ENCODE assay signal across 13 mouse cellular contexts in genomic region chr4:117916386-117916785, GRCm38 (mm10). TPM values are rescaled to one million over a fixed set of nuclear protein-coding genes. Genes with fewer than 3 reads are reported as not detected.
A peak's percentile ranks its signal among the peaks of the same experiment; 100 is the strongest.
DNase-seq lines count a peak whose midpoint lies in the region; ATAC-seq lines count a peak whose summit lies in the region.
"Had no signal": no experiment of that assay in that cellular context is flagged by ENCODE, and none has a peak within 500 bp of the region (broad histone marks: within the 10 kb centered on the region; RNA-seq: fewer than 3 reads in every experiment).

No protein-coding gene starts in this region.

- H3K27me3 ChIP-seq in heart, embryonic 16.5 days (ENCODE audit: control insufficient read depth, insufficient read depth, low read length), result no peaks in the 10 kb centered on the region; the same call in 1 of the 2 replicates
- H3K27me3 ChIP-seq in liver, embryonic 15.5 days, result peaks cover 7% of the 10 kb centered on the region; the same call in 1 of the 2 replicates

- no peak overlapping the region for H3K9ac ChIP-seq in heart, embryonic 16.5 days (ENCODE audit: low read length)
- H3K9ac ChIP-seq in liver, embryonic 15.5 days, result peak overlapping the region; percentile 55; the same call in 1 of the 2 replicates

- intact Hi-C loops in left cerebral cortex, postnatal 14 days (cut with DNase I), result no loop called here

- no peak for DNase-seq in heart, adult 18-20 months
- DNase-seq in 3T3-L1 (ENCODE audit: low read depth, low spot score), result peak; percentile 47
- peak; percentile 52 for DNase-seq in NIH3T3 (ENCODE audit: low read depth)
- DNase-seq in natural killer cell, adult 2 months (ENCODE audit: low spot score in 2 of 2), result no peak
- no peak for DNase-seq in layer of hippocampus, postnatal 10 days (ENCODE audit: low spot score in 2 of 2)
- no peak for DNase-seq in left cerebral cortex, postnatal 14 days (ENCODE audit: low spot score in 2 of 2)
- DNase-seq: embryo, embryonic 11 days; gastrocnemius, adult 2 months; kidney, adult 18-20 months; right cerebral cortex, postnatal 4 days had no signal

- 60% methylated on average over 5 of the region's 5 CpGs for WGBS in heart, embryonic 16.5 days
- WGBS in liver, embryonic 15.5 days (ENCODE audit: insufficient replicate concordance), result 32% methylated on average over 5 of the region's 5 CpGs

- H3K27ac ChIP-seq in heart, embryonic 16.5 days (ENCODE audit: low read length), result 0 out of 2 replicates have a peak overlapping the region, but pooled peaks have one; percentile 7
- H3K27ac ChIP-seq in liver, embryonic 15.5 days (replicated peaks), result peak overlapping the region; percentile 87; the same call in 1 of the 2 replicates

- no peak for ATAC-seq in heart, embryonic 16.5 days (replicated peaks; ENCODE audit: extremely low read depth, insufficient read depth, low FRiP score)
- no peak for ATAC-seq in liver, embryonic 15.5 days (ENCODE audit: insufficient read depth)

- H3K4me1 ChIP-seq in heart, embryonic 16.5 days (ENCODE audit: control insufficient read depth, insufficient read depth, low read length), result peaks cover 38% of the 10 kb centered on the region
- peaks cover 66% of the 10 kb centered on the region for H3K4me1 ChIP-seq in liver, embryonic 15.5 days (replicated peaks)

- H3K4me2 ChIP-seq in heart, embryonic 16.5 days (ENCODE audit: low read depth, low read length), result no peak overlapping the region
- peak overlapping the region; percentile 94 for H3K4me2 ChIP-seq in liver, embryonic 15.5 days

- H3K36me3 ChIP-seq in heart, embryonic 16.5 days (ENCODE audit: control insufficient read depth, insufficient read depth), result peaks cover 7% of the 10 kb centered on the region
- peaks cover 11% of the 10 kb centered on the region for H3K36me3 ChIP-seq in liver, embryonic 15.5 days (replicated peaks)

- H3K9me3 ChIP-seq in heart, embryonic 16.5 days (replicated peaks; ENCODE audit: control insufficient read depth, low read length), result no peaks in the 10 kb centered on the region
- H3K9me3 ChIP-seq in liver, embryonic 15.5 days (replicated peaks), result no peaks in the 10 kb centered on the region
- H3K9me3 ChIP-seq: G1E had no signal

- no peak overlapping the region for H3K4me3 ChIP-seq in heart, embryonic 16.5 days (ENCODE audit: low read length)
- peak overlapping the region; percentile 76; the same call in 1 of the 2 replicates for H3K4me3 ChIP-seq in liver, embryonic 15.5 days (replicated peaks)

RNA-seq across cellular contexts. Expression of gene Ipo13, which starts 1.6 kb away (rescaled TPM):
- 43.7 and 49.4 TPM in 2 replicates for polyA plus RNA-seq in heart, embryonic 16.5 days (2015; fragmentation: Nextera tagmentation; extraction: Ambion mirVana)
- total RNA-seq in heart, adult 18-20 months (2021), result 10 to 100 TPM; 68.3 to 72.5 TPM
- 19.4 and 21.4 TPM in 2 replicates for polyA plus RNA-seq in liver, embryonic 15.5 days (2015; fragmentation: Nextera tagmentation; extraction: Ambion mirVana)
- total RNA-seq in layer of hippocampus, postnatal 10 days (2021), result 100 to 1,000 TPM; 102 TPM
- total RNA-seq in left cerebral cortex, postnatal 14 days (2021), result 100 to 1,000 TPM; 124 to 125 TPM

RNA-seq across cellular contexts. Expression of gene Artn, which starts 13.2 kb away (rescaled TPM):
- 0.70 and 0.85 TPM in 2 replicates for polyA plus RNA-seq in heart, embryonic 16.5 days (2015; fragmentation: Nextera tagmentation; extraction: Ambion mirVana)
- under 1 TPM in 1 of 2 experiments, not detected in 1; 0.33 TPM for total RNA-seq in heart, adult 18-20 months (2021)
- 2.3 and 2.9 TPM in 2 replicates for polyA plus RNA-seq in liver, embryonic 15.5 days (2015; fragmentation: Nextera tagmentation; extraction: Ambion mirVana)
- 1 to 10 TPM; 1.5 to 1.6 TPM for total RNA-seq in layer of hippocampus, postnatal 10 days (2021)
- total RNA-seq in left cerebral cortex, postnatal 14 days (2021), result 1 to 10 TPM; 1.8 to 2.3 TPM
- polyA plus RNA-seq: G1E had no signal

RNA-seq across cellular contexts. Expression of gene Dph2, which starts 24.6 kb away (rescaled TPM):
- 12.5 and 15.1 TPM in 2 replicates for polyA plus RNA-seq in heart, embryonic 16.5 days (2015; fragmentation: Nextera tagmentation; extraction: Ambion mirVana)
- total RNA-seq in heart, adult 18-20 months (2021), result 1 to 10 TPM; 3.8 TPM
- polyA plus RNA-seq in liver, embryonic 15.5 days (2015; fragmentation: Nextera tagmentation; extraction: Ambion mirVana), result 5.9 and 6.9 TPM in 2 replicates
- total RNA-seq in layer of hippocampus, postnatal 10 days (2021), result 10 to 100 TPM in 1 of 2 experiments, 1 to 10 TPM in 1; 9.6 to 10.6 TPM
- total RNA-seq in left cerebral cortex, postnatal 14 days (2021), result 1 to 10 TPM; 9.0 to 9.1 TPM

RNA-seq across cellular contexts. Expression of gene Atp6v0b, which starts 29.3 kb away (rescaled TPM):
- 229 and 244 TPM in 2 replicates for polyA plus RNA-seq in heart, embryonic 16.5 days (2015; fragmentation: Nextera tagmentation; extraction: Ambion mirVana)
- total RNA-seq in heart, adult 18-20 months (2021), result 100 to 1,000 TPM in 1 of 2 experiments, 10 to 100 TPM in 1; 96.3 to 121 TPM
- 168 and 195 TPM in 2 replicates for polyA plus RNA-seq in liver, embryonic 15.5 days (2015; fragmentation: Nextera tagmentation; extraction: Ambion mirVana)
- total RNA-seq in layer of hippocampus, postnatal 10 days (2021), result 100 to 1,000 TPM; 386 to 393 TPM
- 100 to 1,000 TPM; 486 to 488 TPM for total RNA-seq in left cerebral cortex, postnatal 14 days (2021)

RNA-seq across cellular contexts. Expression of gene B4galt2, which starts 33.1 kb away (rescaled TPM):
- polyA plus RNA-seq in heart, embryonic 16.5 days (2015; fragmentation: Nextera tagmentation; extraction: Ambion mirVana), result 8.6 and 9.5 TPM in 2 replicates
- 1 to 10 TPM; 4.0 to 4.4 TPM for total RNA-seq in heart, adult 18-20 months (2021)
- 1.0 and 1.4 TPM in 2 replicates for polyA plus RNA-seq in liver, embryonic 15.5 days (2015; fragmentation: Nextera tagmentation; extraction: Ambion mirVana)
- 100 to 1,000 TPM; 122 to 125 TPM for total RNA-seq in layer of hippocampus, postnatal 10 days (2021)
- 100 to 1,000 TPM; 136 to 144 TPM for total RNA-seq in left cerebral cortex, postnatal 14 days (2021)

Comparison
In these comparisons a context has a peak if more than half of its experiments do, and no peak if none do; other contexts are left out.
1. DNase-seq: peak in 3T3-L1 (single experiment) and NIH3T3 (single experiment); none in heart, adult 18-20 months (0 of 2), natural killer cell, adult 2 months (0 of 2), layer of hippocampus, postnatal 10 days (0 of 2) and left cerebral cortex, postnatal 14 days (0 of 2).